Mouse (Mus musculus) cerebellum, adult 2 months (tissue): Measurements from ENCODE around the gene Cdc42bpa.

Source experiments
- CTCF ChIP-seq: fragments of 200-500 bp; IDR thresholded peaks from 2 replicates; pipeline ENCODE4 v1.5.1; 2011; ENCODE audit warnings: low read depth, mild to moderate bottlenecking, control low read depth, low read length, moderate library complexity, borderline replicate concordance; ENCODE audit not compliant: insufficient read depth
- POLR2A ChIP-seq: fragments of 200-500 bp; IDR thresholded peaks from 2 replicates; pipeline ENCODE4 v1.6.1; 2011; ENCODE audit warnings: low read length, control low read depth, borderline replicate concordance; ENCODE audit not compliant: insufficient read depth

DNA sequence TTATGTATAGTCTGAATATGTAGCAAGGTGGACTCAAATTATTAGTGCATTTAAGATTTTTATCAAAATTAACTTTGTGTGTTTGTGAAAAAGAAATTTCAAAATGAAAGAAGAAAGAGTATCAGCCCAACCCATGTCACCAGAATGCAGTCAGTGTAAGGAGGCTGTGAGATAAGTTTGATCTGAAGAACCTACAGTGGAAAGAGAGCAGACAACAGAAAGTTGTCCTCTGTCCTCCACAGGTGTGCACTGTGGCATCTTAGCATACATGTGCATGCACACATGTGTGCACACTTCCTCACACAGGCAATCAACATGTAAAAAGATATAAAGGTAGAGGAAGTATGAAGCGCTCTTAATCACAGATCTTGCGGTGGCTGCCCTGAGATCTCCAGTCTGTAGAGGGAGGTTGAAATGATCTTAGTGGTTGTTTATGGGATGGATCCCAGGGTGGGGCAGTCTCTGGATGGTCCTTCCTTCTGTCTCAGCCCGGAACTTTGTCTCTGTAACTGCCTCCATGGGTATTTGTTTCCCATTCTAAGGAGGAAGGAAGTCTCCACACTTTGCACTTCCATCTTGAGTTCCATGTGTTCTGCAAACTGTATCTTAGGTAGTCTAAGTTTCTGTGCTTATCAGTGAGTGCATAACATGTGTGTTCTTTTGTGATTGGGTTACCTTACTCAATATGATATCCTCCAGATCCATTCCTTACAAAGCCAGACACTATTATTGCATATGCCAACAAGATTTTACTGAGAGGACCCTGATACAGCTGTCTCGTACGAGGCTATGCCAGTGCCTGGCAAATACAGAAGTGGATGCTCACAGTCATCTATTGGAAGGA, 71.7 kb downstream of the Cdc42bpa start:
- no peak for TF ChIP-seq POLR2A
- no peak for TF ChIP-seq CTCF
